Mouse (Mus musculus) small intestine, adult 10 weeks (tissue): ENCODE measurements around the gene Fam19a3. TPM values are rescaled to one million over a fixed set of nuclear protein-coding genes. Genes with fewer than 3 reads are reported as not detected.

Experiments
- polyA plus RNA-seq: library from polyadenylated mRNA; stranded (reverse); fragments of 350-450 nt; fragmentation: Illumina TruSeq; extraction: RNeasy Lipid Tissue Mini Kit (QIAGEN cat#74804); gene quantifications from one replicate; pipeline ENCODE4 v1.2.3, GENCODE M21; 2014; ENCODE audit warnings: low replicate concordance

Fam19a3 gene
- 0.48 TPM for polyA plus RNA-seq

GRCm38 (mm10) chr3:104781471-104781903 lies at the start of gene Fam19a3:
Gene Fam19a3 (minus strand): TSS chr3:104781840.

DNA sequence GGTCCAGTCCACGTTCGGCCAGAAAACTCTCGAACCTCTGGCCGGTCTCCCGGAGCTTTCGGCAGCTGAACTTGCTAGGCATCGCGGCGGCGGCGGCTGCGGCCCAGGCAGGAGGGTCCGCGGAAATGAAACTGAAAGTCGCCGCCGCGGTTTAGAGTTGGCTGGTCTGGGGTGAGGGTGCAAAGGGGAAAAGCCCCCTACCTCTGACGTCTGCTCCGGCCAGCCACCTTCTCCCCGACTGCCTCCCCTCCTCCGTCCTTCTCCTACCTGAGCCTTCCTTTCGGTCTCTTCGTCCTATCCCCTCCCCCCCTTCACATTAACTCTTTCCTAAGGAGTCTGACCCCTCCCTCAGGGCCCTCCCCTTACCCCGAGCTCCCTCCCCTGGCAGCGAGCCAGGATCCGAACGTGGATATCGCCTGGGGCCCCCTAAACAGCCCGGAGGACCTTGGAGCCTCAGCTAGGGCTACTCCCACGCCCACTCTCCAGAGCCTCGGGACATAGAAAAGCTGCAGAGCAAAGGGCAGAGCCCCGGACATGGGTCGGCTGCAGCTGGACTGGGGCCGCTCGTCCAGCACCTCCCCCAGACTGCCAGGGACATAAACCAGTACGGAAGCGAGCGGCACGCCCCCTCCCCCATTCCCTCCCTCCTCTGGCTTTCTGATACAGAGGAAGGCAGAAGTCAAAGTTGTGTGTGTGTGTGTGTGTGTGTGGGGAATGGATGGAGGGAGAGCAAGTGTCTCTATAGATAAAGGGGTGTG lies 36.5 kb upstream of the Fam19a3 start, which contains the start of gene Mov10:
TSS of gene Mov10 (minus strand) at position 573 of the 758 bp plus-strand sequence.

DNA sequence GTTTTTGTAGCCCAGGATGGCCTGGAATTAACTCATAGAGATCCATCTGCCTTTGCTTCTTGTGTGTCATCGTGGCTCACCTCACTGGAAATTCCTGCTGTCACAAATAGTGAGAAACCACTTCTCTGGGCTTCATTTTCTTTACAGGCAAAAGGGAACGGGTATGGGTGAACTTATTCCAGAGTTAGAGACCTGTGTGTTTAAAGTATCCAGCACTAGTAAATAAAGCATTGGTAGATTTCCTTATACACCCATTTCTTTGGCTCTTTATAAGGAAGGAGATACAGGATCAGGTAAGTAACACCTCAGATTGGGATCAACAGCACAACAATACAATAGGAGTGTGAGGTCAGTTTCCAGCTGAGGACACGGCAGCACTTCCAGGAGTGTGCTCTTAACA lies 6.4 kb upstream of the Fam19a3 start, which contains the start of gene Rhoc:
TSS of gene Rhoc (plus strand) at position 301 of the 400 bp plus-strand sequence.

DNA sequence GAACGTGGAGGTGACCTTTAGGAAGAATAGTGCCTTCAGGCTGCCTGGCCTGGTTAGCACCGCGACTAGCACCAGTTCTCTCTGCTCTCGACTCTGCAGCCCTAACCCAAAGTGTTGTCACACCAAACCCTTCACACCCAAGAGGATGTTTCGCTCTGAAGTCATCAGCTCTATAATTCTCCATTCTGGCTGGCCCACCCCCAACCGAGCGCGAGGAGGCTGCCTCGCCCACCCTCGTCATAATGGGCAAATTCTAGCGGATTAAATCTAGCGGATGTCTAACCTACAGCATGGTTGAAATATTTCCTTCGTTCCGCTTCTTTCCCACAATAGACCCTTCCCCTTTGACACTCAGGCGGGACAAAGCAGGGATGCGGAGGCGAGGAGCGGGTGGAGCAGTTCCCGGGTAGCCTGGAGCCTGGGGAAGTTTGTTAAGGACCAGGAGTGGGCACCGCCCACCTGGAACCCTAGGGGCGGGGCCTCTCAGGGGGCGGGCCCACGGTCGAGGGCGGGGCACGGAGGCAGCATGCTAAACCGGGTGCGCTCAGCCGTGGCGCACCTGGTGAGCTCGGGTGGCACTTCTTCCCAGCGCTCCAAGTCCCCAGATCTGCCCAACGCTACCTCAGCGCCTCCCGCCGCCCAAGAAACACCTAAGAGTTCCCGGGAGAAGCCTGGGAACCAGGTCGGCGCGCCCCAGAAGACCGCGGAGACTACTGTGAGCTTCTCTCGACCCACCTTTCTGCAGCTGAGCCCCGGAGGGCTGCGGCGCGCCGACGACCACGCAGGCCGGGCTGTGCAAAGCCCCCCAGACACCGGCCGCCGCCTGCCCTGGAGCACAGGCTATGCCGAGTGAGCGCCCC lies 849 bp downstream of the Fam19a3 start, which contains the start of gene Ppm1j:
TSS of gene Ppm1j (plus strand) at position 496 of the 860 bp plus-strand sequence.

Other genes with a start within 250 kb of the Fam19a3 start
- 93.1 TPM for gene Slc16a1, start 143.2 kb downstream of the Fam19a3 start, polyA plus RNA-seq
- 1.3 TPM for gene Ppm1j, start 784 bp downstream of the Fam19a3 start, polyA plus RNA-seq
- 25.6 TPM for gene Rhoc, start 6.5 kb upstream of the Fam19a3 start, polyA plus RNA-seq
- gene Mov10, start 36.7 kb upstream of the Fam19a3 start, polyA plus RNA-seq: 1.2 TPM
- 73.0 TPM for gene St7l, start 82.2 kb upstream of the Fam19a3 start, polyA plus RNA-seq
- 312 TPM for gene Capza1, start 82.7 kb upstream of the Fam19a3 start, polyA plus RNA-seq
- 4.4 TPM for gene Wnt2b, start 180.1 kb upstream of the Fam19a3 start, polyA plus RNA-seq